Mouse (Mus musculus): ENCODE measurements around the gene Zfp534.
"Not testable (repeated sequence)": the region's sequence is repeated elsewhere in the genome, so short reads cannot be mapped to it uniquely, and the experiment has no call there.

The Zfp534 gene

DNA sequence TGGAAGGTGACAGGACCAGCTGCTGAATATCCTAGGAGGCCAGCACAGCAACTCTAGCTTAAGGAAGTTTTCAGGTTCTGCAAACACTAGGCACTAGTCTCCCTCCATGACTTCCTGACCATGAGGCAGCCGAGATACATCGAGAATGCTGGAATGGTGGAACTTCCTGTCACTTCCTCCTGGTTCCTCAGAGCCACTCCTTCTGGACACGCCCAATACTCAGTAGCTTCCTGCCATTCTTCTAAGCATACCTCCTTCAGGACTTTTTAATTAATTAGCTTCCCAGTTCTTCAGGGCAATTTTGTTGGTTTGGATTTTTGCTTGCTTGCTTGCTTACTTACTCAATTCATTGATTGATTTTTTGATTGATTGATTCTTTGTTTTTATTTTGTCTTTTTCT, at the start of gene Zfp534:
Gene Zfp534 (minus strand): TSS at position 101 of the 400 bp plus-strand sequence.
- DNase-seq: not testable (repeated sequence)

DNA sequence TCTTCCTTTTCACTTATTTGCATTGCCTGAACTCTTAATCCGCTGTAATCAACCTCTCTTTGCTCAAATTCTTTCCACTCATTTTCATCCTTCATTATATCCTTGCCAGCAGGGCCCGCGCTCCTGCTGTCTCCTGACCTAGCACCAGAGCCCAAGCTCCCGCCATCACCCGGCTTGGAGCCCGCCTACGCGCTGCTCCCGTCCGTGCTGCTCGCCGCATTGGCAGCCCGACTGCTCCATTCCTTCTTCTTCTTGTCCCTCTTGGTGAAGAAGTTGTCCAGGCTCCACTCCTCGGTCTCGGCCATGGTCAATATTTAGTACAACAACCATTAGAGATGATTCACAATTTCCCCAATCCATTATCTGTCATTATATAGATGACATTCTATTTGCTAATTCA, 43.9 kb upstream of the Zfp534 start:
- not testable (repeated sequence) for DNase-seq

DNA sequence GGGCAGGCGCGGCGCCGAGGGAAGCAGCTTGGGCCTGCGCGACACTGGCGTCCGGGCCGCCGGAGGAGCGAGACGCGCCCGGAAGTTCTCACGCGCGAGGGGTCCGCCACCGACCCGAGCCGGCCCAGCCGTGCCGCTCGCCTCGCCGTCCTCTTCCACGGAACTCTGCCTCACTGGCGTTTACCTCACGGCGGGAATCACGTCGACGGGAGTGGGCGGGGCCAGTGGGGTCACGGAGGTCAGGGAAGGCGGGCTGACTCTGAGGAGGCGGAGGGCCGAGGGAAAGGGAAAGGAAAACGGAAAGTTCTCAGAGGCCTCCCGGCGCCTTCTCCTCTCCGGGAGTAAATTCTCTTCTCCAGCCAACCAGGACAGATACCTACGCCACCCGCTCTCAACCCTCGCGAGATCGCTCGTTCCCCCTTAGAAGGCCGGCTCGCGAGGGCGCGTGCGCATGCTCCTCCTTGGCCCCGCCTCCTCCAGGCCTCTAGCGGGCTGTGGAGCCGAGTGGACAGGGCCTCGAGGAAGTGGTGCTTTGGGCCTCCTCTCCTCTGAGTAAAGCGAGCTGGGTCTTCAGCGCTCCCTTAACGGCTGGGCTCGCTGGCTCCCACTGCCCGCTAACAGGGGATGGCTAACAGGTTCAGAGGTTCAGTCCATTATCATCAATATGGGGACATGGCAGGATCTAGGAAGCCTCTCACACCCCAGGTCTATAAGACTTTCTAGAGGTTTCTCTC, 36.5 kb upstream of the Zfp534 start:
- DNase-seq: not testable (repeated sequence)

- DNase-seq: not testable (repeated sequence)
Observed at GRCm38 (mm10) chr4:147655245-147655644, 47.1 kb downstream of the Zfp534 start.

- DNase-seq: not testable (repeated sequence)
Observed at GRCm38 (mm10) chr4:147647407-147647806, 54.9 kb downstream of the Zfp534 start.

- DNase-seq: not testable (repeated sequence)
Observed at GRCm38 (mm10) chr4:147642413-147642812, 59.9 kb downstream of the Zfp534 start, which contains the start of gene Zfp979. Gene Zfp979, minus strand, starts transcription at chr4:147642513.

DNA sequence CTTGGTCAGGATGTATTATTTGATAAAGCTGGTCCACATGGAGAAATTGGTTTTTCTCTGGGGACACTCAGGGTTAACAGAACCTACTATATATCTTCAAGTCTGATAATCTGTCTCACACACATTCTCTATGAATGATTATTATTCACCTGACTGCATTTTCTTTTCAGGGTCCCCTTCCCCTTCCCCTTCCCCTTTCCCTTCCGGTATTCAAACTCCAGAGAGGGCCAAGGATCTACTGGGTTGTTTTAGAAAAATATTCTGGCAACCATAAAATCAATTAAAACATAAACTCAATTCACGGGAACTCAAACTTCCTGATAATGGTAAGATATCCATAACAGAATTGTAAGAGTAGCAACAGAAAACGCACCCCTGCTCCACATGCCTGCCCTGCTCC, 60.4 kb downstream of the Zfp534 start:
- DNase-seq: not testable (repeated sequence)

GRCm38 (mm10) chr4:147633818-147634262, 68.5 kb downstream of the Zfp534 start:
- DNase-seq: not testable (repeated sequence)

All from layer of hippocampus, adult 9-11 months (tissue).